Mouse (Mus musculus) kidney, adult 2 months (tissue): ENCODE data around the gene Rspo3. TPM values are rescaled to one million over a fixed set of nuclear protein-coding genes. Genes with fewer than 3 reads are reported as not detected.

ENCODE experiments used
- DNase-seq: peaks from one replicate; pipeline ENCODE4 v3.0.0; 2021
- H3K27ac ChIP-seq: fragments of 200-500 bp; 2 replicates; pipeline ENCODE4 v1.5.1; 2012; ENCODE audit warnings: low read depth, low read length, control low read depth, inconsistent platforms; ENCODE audit not compliant: insufficient read depth
- H3K27me3 ChIP-seq: fragments of 200-500 bp; replicated peaks from 2 replicates; pipeline ENCODE4 v1.6.1; 2012; ENCODE audit warnings: mild to moderate bottlenecking, moderate library complexity, low read length, inconsistent platforms; ENCODE audit not compliant: control insufficient read depth, insufficient read depth
- H3K36me3 ChIP-seq: fragments of 200-500 bp; 2 replicates; pipeline ENCODE4 v1.6.1; 2012; ENCODE audit warnings: mild to moderate bottlenecking, moderate library complexity, low read length, inconsistent platforms; ENCODE audit not compliant: control insufficient read depth, insufficient read depth
- H3K4me1 ChIP-seq: fragments of 200-500 bp; 2 replicates; pipeline ENCODE4 v1.6.1; 2011; ENCODE audit warnings: low read length; ENCODE audit not compliant: control insufficient read depth, insufficient read depth
- H3K4me3 ChIP-seq: fragments of 200-500 bp; 2 replicates; pipeline ENCODE4 v1.5.1; 2011; ENCODE audit warnings: mild to moderate bottlenecking, low read depth, low read length, control low read depth; ENCODE audit not compliant: insufficient read depth
- CTCF ChIP-seq: fragments of 200-500 bp; conservative IDR thresholded peaks from 2 replicates; pipeline ENCODE4 v1.5.1; 2011; ENCODE audit warnings: low read depth, mild to moderate bottlenecking, control low read depth, low read length, moderate library complexity, mixed read lengths; ENCODE audit not compliant: insufficient read depth, insufficient read length
- POLR2A ChIP-seq: fragments of 200-500 bp; IDR thresholded peaks from one replicate; pipeline ENCODE4 v1.6.1; 2011; ENCODE audit warnings: low read depth, low read length, control low read depth
- WGBS: fragments of 180-500 bp; shearing (Covaris S2); methylation state at CpG from one replicate; pipeline ENCODE4 v1.1.7; 2018; 5-methylcytosine and 5-hydroxymethylcytosine counted together
- polyA plus RNA-seq: library from polyadenylated mRNA; depleted of rRNA; stranded (reverse); fragments of >200 nt; gene quantifications from 2 replicates; pipeline ENCODE4 v1.2.3, GENCODE M21; 2012

Gene Rspo3
- polyA plus RNA-seq, 1 experiment, result 0.59 TPM

DNA sequence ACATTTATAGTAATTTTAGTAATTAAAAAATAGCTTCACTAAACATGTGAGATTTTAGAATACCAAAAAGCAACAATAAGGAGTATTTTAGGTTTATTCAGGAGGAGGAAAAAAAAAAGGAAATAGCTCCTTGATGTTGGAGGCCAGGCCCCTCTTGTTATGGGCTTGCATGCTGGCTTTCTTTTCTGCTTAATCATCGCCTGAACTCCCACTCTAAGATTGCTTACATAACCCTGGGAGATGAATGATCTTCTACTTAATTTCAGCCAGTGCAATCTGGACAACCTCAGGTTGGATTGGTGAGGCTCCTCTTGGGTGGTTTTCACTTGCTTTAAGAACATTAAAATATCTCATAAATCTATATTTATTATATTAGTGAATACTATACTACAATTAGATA, 54.7 kb downstream of the Rspo3 start:
- TF ChIP-seq CTCF (no peak), POLR2A (no peak)
- Histone ChIP-seq H3K27me3 (no peaks in the 10 kb centered on the region), H3K27ac (no peak overlapping the region), H3K4me3 (no peak overlapping the region), H3K36me3 (no peaks in the 10 kb centered on the region), H3K4me1 (no peaks in the 10 kb centered on the region)
- 44% methylated on average over 1 of the region's 1 CpGs for WGBS
- no peak for DNase-seq

DNA sequence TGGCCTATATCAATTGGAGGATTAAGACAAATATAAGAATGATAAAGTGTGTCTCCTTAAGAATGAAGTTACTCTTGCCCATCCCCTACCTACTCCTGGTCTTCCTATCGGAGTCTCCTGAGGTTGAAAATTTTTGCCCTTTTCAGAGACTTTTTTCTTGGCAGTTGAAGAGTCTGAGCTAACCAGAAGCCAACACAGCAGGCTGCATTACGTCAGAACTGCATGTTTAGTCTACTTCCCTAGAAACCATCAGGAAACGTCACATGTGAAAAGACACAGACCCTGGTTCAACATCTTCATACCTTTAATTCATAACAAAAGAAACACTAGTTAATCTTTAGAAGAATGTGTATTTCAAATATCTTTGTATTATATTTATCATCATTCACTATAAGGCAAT, 56.3 kb downstream of the Rspo3 start:
- Histone ChIP-seq H3K4me1 (no peaks in the 10 kb centered on the region), H3K4me3 (no peak overlapping the region), H3K27me3 (no peaks in the 10 kb centered on the region), H3K27ac (no peak overlapping the region), H3K36me3 (no peaks in the 10 kb centered on the region)
- 77% methylated on average over 3 of the region's 3 CpGs for WGBS
- TF ChIP-seq POLR2A (no peak), CTCF (no peak)
- no peak for DNase-seq

DNA sequence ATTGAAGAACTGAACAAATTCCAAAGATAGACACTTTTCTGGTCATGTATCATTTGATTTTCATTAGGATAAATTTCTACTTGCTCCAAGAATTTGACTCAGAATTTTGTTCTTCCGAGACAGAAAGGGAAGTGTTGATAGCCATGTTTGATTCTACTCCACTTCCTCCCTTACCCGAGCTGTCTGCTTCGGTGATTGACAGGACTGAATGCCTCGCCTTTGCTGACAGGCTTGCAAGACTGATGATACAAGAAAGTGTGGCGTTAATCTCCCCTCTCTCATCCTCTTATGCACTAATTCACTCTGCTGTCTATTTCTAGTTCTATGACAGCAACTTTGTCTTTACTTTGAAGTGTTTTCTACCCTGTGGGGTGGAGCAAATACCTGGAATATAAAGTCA, 65.2 kb downstream of the Rspo3 start:
- H3K4me1 ChIP-seq, result no peaks in the 10 kb centered on the region
- H3K4me3 ChIP-seq, result no peak overlapping the region
- TF ChIP-seq CTCF (no peak), POLR2A (no peak)
- H3K36me3 ChIP-seq, result no peaks in the 10 kb centered on the region
- no peak overlapping the region for H3K27ac ChIP-seq
- WGBS, result 66% methylated on average over 5 of the region's 5 CpGs
- no peaks in the 10 kb centered on the region for H3K27me3 ChIP-seq
- no peak for DNase-seq

DNA sequence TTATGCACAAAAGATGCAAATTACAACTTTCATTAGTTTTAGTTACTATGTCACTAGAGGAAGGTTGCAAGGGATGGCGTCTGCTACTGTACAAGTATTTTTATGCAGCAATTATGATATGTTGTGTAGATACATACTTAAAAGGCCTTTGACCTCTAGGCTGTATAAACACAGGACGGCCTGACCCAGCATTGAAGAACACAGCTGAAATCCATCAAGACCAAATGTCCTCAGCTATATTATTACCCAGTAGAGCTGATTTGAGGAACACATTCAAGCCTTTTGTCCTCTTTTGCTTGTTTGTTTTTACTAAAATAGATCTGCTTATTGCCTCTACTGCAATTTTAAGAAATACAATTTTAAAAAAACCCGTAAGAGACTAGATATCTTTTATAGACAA, 75.6 kb downstream of the Rspo3 start:
- no peak overlapping the region for H3K27ac ChIP-seq
- H3K36me3 ChIP-seq, result no peaks in the 10 kb centered on the region
- TF ChIP-seq CTCF, result no peak
- no peak for TF ChIP-seq POLR2A
- no peaks in the 10 kb centered on the region for H3K4me1 ChIP-seq
- H3K4me3 ChIP-seq, result no peak overlapping the region
- WGBS, result 63% methylated on average over 3 of the region's 3 CpGs
- H3K27me3 ChIP-seq, result no peaks in the 10 kb centered on the region
- DNase-seq, result no peak

DNA sequence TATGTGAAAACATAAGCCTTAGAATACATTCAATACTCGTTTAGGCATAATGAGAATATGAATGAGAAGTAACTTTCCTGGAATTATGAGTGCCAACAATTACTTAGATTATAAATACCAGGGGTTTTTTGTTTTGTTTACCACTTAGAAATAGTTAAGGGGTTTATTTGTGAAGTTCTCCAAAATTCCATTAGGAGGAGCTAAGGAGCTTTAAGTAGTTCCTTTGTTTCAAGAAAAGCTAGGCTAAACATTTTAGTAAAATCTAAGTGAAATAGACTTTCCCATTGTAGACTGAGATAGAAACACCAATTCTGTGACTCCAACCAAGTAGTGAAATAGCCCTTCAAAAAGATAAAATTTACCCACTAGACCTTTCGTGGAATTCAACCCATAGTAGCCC, 76.0 kb downstream of the Rspo3 start:
- no peak for TF ChIP-seq POLR2A
- no peak for TF ChIP-seq CTCF
- Histone ChIP-seq H3K4me1 (no peaks in the 10 kb centered on the region), H3K27ac (no peak overlapping the region), H3K27me3 (no peaks in the 10 kb centered on the region), H3K4me3 (no peak overlapping the region), H3K36me3 (no peaks in the 10 kb centered on the region)
- no peak for DNase-seq
- WGBS, result 65% methylated on average over 2 of the region's 2 CpGs

DNA sequence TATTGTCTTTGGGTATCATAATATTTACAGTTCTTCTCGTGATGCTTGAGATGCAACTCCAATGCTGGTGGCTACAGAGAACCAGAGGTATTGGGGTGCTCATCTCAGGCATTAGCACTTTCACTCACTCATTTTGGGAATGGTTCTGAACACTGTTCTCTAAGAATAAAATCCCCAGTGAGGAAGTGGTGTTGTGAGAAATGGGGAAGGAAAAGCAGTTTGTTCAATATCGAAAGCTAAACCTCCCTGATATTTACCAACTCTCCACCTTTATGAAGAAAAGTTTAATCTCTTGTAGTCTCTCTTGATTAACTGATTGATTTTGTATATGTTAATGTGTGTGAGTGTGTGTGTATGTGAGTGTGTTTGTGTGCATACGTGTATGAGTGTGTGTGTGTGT, 90.6 kb downstream of the Rspo3 start:
- no peak overlapping the region for H3K27ac ChIP-seq
- no peak for DNase-seq
- no peak overlapping the region for H3K4me3 ChIP-seq
- no peaks in the 10 kb centered on the region for H3K36me3 ChIP-seq
- no peaks in the 10 kb centered on the region for H3K27me3 ChIP-seq
- H3K4me1 ChIP-seq, result no peaks in the 10 kb centered on the region
- 74% methylated on average over 3 of the region's 3 CpGs for WGBS
- TF ChIP-seq CTCF (no peak), POLR2A (no peak)

DNA sequence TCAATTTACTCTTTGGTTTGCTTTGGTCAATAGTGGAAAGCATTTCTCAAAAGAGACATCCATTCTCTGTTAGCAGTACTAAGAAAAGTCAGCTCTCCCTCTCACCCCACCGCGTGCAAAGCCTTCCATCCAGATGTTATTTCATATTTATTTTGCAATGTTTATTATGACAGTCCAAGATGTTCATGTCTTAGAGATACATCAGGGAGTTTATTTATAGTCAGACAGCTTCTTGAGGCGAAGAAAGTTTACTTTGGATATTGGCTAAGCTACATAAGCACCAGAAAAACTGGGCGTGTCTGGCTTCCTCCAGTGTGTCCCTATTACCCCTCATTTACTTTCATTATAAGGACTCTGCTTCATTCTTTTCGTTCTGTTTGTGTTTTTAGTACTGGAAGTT, 94.4 kb downstream of the Rspo3 start:
- H3K36me3 ChIP-seq, result no peaks in the 10 kb centered on the region
- H3K27me3 ChIP-seq, result no peaks in the 10 kb centered on the region
- H3K27ac ChIP-seq, result no peak overlapping the region
- no peaks in the 10 kb centered on the region for H3K4me1 ChIP-seq
- DNase-seq, result no peak
- H3K4me3 ChIP-seq, result no peak overlapping the region
- WGBS, result 79% methylated on average over 5 of the region's 5 CpGs
- TF ChIP-seq CTCF, result no peak
- TF ChIP-seq POLR2A, result no peak
